Mouse (Mus musculus) ES-CJ7 (cell line): ENCODE results near the gene Fgf11.
A peak's percentile ranks its signal among the peaks of the same experiment; 100 is the strongest.

ENCODE experiments used
- DNase-seq: peaks from one replicate; pipeline ENCODE4 v3.0.0; 2011; ENCODE audit warnings: low read depth, low spot score

The Fgf11 gene

GRCm38 (mm10) chr11:69801379-69801977, at the start of gene Fgf11:
Gene Fgf11 (minus strand): TSS chr11:69801857.
- no peak for DNase-seq

- DNase-seq: no peak
These were observed 49.1 kb upstream of the Fgf11 start for GRCm38 (mm10) chr11:69850754-69851153.

GRCm38 (mm10) chr11:69849884-69850283, 48.2 kb upstream of the Fgf11 start:
- no peak for DNase-seq

- no peak for DNase-seq
These were observed 47.5 kb upstream of the Fgf11 start for GRCm38 (mm10) chr11:69849128-69849527.

- DNase-seq: no peak
These were observed 46.4 kb upstream of the Fgf11 start for GRCm38 (mm10) chr11:69848021-69848420.

- peak; percentile 41 for DNase-seq
These were observed 45.4 kb upstream of the Fgf11 start for GRCm38 (mm10) chr11:69846738-69847688.

GRCm38 (mm10) chr11:69846198-69846680, 44.6 kb upstream of the Fgf11 start, which contains the start of gene Plscr3:
Gene Plscr3 (plus strand): TSS chr11:69846376.
- DNase-seq: peak; percentile 93

- peak; percentile 63 for DNase-seq
These were observed 37.1 kb upstream of the Fgf11 start for GRCm38 (mm10) chr11:69838714-69839104.

GRCm38 (mm10) chr11:69837952-69838713, 36.5 kb upstream of the Fgf11 start, which contains the start of gene Tmem256:
Gene Tmem256 (plus strand): TSS chr11:69838514.
- peak; percentile 100 for DNase-seq

GRCm38 (mm10) chr11:69837604-69837951, 35.9 kb upstream of the Fgf11 start, which contains the start of gene Nlgn2:
Gene Nlgn2 (minus strand): TSS chr11:69837784.
- DNase-seq: no peak

- peak; percentile 50 for DNase-seq
These were observed 35.3 kb upstream of the Fgf11 start for GRCm38 (mm10) chr11:69836703-69837576.

- DNase-seq: no peak
These were observed 34.3 kb upstream of the Fgf11 start for GRCm38 (mm10) chr11:69835966-69836335.

GRCm38 (mm10) chr11:69835326-69835965, 33.8 kb upstream of the Fgf11 start:
- DNase-seq: no peak

GRCm38 (mm10) chr11:69834001-69834549, 32.4 kb upstream of the Fgf11 start:
- peak; percentile 61 for DNase-seq

GRCm38 (mm10) chr11:69833554-69833953, 31.9 kb upstream of the Fgf11 start:
- no peak for DNase-seq

GRCm38 (mm10) chr11:69828832-69829231, 27.2 kb upstream of the Fgf11 start:
- DNase-seq: no peak

GRCm38 (mm10) chr11:69823456-69823855, 21.8 kb upstream of the Fgf11 start:
- no peak for DNase-seq

- DNase-seq: no peak
These were observed 20.4 kb upstream of the Fgf11 start, which contains the start of gene Spem1 for GRCm38 (mm10) chr11:69822080-69822479. Gene Spem1 (minus strand): TSS chr11:69822180.

GRCm38 (mm10) chr11:69818871-69819270, 17.2 kb upstream of the Fgf11 start:
- no peak for DNase-seq

GRCm38 (mm10) chr11:69818365-69818764, 16.7 kb upstream of the Fgf11 start, which contains the start of gene Spem2:
Gene Spem2 (minus strand): TSS chr11:69818465.
- DNase-seq: no peak
